Mouse (Mus musculus): ENCODE results near the gene Shisa3.

- no peak for TF ChIP-seq CTCF (IDR thresholded peaks at IDR 0.05; ENCODE audit: insufficient read depth, low read length)
- no peak for TF ChIP-seq POLR2A (IDR thresholded peaks at IDR 0.05; ENCODE audit: borderline replicate concordance, extremely low read depth, low read depth, low read length)
Observed at GRCm38 (mm10) chr5:67670158-67670557, 62.5 kb downstream of the Shisa3 start.
